Mouse (Mus musculus): ENCODE data around the gene Sez6l.

- TF ChIP-seq CTCF (conservative IDR thresholded peaks at IDR 0.05; ENCODE audit: low read length) (no peak), NANOG (IDR thresholded peaks at IDR 0.05; ENCODE audit: borderline replicate concordance, low read length) (no peak)
Observed at GRCm38 (mm10) chr5:112419535-112419934, 157.4 kb downstream of the Sez6l start.
